Mouse (Mus musculus) forebrain, embryonic 16.5 days (tissue): ENCODE results near the gene Tdrd9. TPM values are rescaled to one million over a fixed set of nuclear protein-coding genes. Genes with fewer than 3 reads are reported as not detected.

ENCODE experiments used
- ATAC-seq: fragments of 200-750 bp; cut with Nextera tagmentation; 2 replicates; pipeline ENCODE4 v1.8.0; 2017; ENCODE audit warnings: mild to moderate bottlenecking, moderate library complexity
- H3K27ac ChIP-seq: fragments of 300-500 bp; sonication (generic); 2 replicates; pipeline ENCODE4 v1.5.1; 2014; ENCODE audit warnings: low read length, control low read depth
- H3K27me3 ChIP-seq: fragments of 300-500 bp; sonication (generic); replicated peaks from 2 replicates; pipeline ENCODE4 v1.6.1; 2014; ENCODE audit warnings: low read length; ENCODE audit not compliant: control insufficient read depth, insufficient read depth
- H3K36me3 ChIP-seq: fragments of 300-500 bp; sonication (generic); 2 replicates; pipeline ENCODE4 v1.6.1; 2014; ENCODE audit not compliant: control insufficient read depth, insufficient read depth
- H3K4me1 ChIP-seq: fragments of 300-500 bp; sonication (generic); replicated peaks from 2 replicates; pipeline ENCODE4 v1.6.1; 2014; ENCODE audit warnings: low read length; ENCODE audit not compliant: control insufficient read depth, insufficient read depth
- H3K4me2 ChIP-seq: fragments of 300-500 bp; sonication (generic); 2 replicates; pipeline ENCODE4 v1.6.1; 2014; ENCODE audit warnings: mild to moderate bottlenecking, low read length, control low read depth
- H3K4me3 ChIP-seq: fragments of 300-500 bp; sonication (generic); replicated peaks from 2 replicates; pipeline ENCODE4 v1.5.1; 2014; ENCODE audit warnings: mild to moderate bottlenecking, low read length, control low read depth
- H3K9ac ChIP-seq: fragments of 300-500 bp; sonication (generic); replicated peaks from 2 replicates; pipeline ENCODE4 v1.6.1; 2014; ENCODE audit warnings: low read depth, low read length, control low read depth
- H3K9me3 ChIP-seq: fragments of 300-500 bp; sonication (generic); 2 replicates; pipeline ENCODE4 v1.6.1; 2016; ENCODE audit warnings: low read length; ENCODE audit not compliant: control insufficient read depth
- WGBS: fragments of 180-500 bp; shearing (Covaris S2); extraction: QIAGEN DNeasy Blood & Tissue Kit; methylation state at CpG from one replicate; pipeline ENCODE4 v1.1.7; 2014; 5-methylcytosine and 5-hydroxymethylcytosine counted together
- polyA plus RNA-seq: library from polyadenylated mRNA; unstranded; fragments of >200 nt; fragmentation: Nextera tagmentation; extraction: Ambion mirVana; gene quantifications from 2 replicates; pipeline ENCODE4 v1.2.1, GENCODE M21; 2015

Tdrd9 gene
- polyA plus RNA-seq, 1 experiment from 2014 or later: 0.44 TPM

GRCm38 (mm10) chr12:112104890-112105289 is 133.5 kb downstream of the Tdrd9 start:
- Histone ChIP-seq H3K4me1 (no peaks in the 10 kb centered on the region), H3K27ac (no peak overlapping the region), H3K4me2 (no peak overlapping the region), H3K9me3 (no peaks in the 10 kb centered on the region), H3K36me3 (no peaks in the 10 kb centered on the region), H3K9ac (no peak overlapping the region), H3K4me3 (no peak overlapping the region), H3K27me3 (no peaks in the 10 kb centered on the region)
- no peak for ATAC-seq
- WGBS: 86% methylated on average over 11 of the region's 11 CpGs

- no peak for ATAC-seq
- Histone ChIP-seq H3K4me1 (no peaks in the 10 kb centered on the region), H3K36me3 (no peaks in the 10 kb centered on the region), H3K9ac (no peak within 1 kb of the TSS), H3K27me3 (no peaks in the 10 kb centered on the region), H3K27ac (no peak within 1 kb of the TSS), H3K9me3 (no peaks in the 10 kb centered on the region), H3K4me3 (no peak within 1 kb of the TSS), H3K4me2 (no peak within 1 kb of the TSS)
- 3% methylated on average over 14 of the region's 14 CpGs for WGBS
Measured at GRCm38 (mm10) chr12:112106541-112106971, 135.2 kb downstream of the Tdrd9 start, which contains the start of gene Aspg. Gene Aspg, plus strand, starts transcription at chr12:112106679.

GRCm38 (mm10) chr12:112107685-112108084 is 136.3 kb downstream of the Tdrd9 start:
- Histone ChIP-seq H3K27me3 (no peaks in the 10 kb centered on the region), H3K27ac (no peak overlapping the region), H3K4me3 (no peak overlapping the region), H3K4me2 (no peak overlapping the region), H3K36me3 (no peaks in the 10 kb centered on the region), H3K9ac (no peak overlapping the region), H3K9me3 (no peaks in the 10 kb centered on the region), H3K4me1 (no peaks in the 10 kb centered on the region)
- 92% methylated on average over 8 of the region's 8 CpGs for WGBS
- ATAC-seq: no peak

- Histone ChIP-seq H3K9me3 (no peaks in the 10 kb centered on the region), H3K36me3 (no peaks in the 10 kb centered on the region), H3K27me3 (no peaks in the 10 kb centered on the region), H3K9ac (no peak overlapping the region), H3K4me3 (no peak overlapping the region), H3K4me2 (no peak overlapping the region), H3K4me1 (0 out of 2 replicates have a peak, but pooled peaks cover 3% of the 10 kb centered on the region), H3K27ac (no peak overlapping the region)
- no peak for ATAC-seq
- WGBS: 87% methylated on average over 11 of the region's 11 CpGs
Measured at GRCm38 (mm10) chr12:112108696-112109445, 137.5 kb downstream of the Tdrd9 start.

GRCm38 (mm10) chr12:112109701-112110100 is 138.3 kb downstream of the Tdrd9 start:
- 82% methylated on average over 9 of the region's 9 CpGs for WGBS
- no peaks in the 10 kb centered on the region for H3K9me3 ChIP-seq

GRCm38 (mm10) chr12:112111323-112111722 is 140.0 kb downstream of the Tdrd9 start:
- H3K36me3 ChIP-seq: no peaks in the 10 kb centered on the region
- H3K27me3 ChIP-seq: no peaks in the 10 kb centered on the region
- WGBS: 88% methylated on average over 5 of the region's 5 CpGs
- H3K9ac ChIP-seq: no peak overlapping the region
- H3K27ac ChIP-seq: no peak overlapping the region
- ATAC-seq: no peak
- H3K9me3 ChIP-seq: no peaks in the 10 kb centered on the region
- H3K4me2 ChIP-seq: no peak overlapping the region
- 0 out of 2 replicates have a peak, but pooled peaks cover 3% of the 10 kb centered on the region for H3K4me1 ChIP-seq
- H3K4me3 ChIP-seq: no peak overlapping the region

More at GRCm38 (mm10) chr12:112109701-112110100, 138.3 kb downstream of the Tdrd9 start:
- no peak overlapping the region for H3K27ac ChIP-seq
- no peaks in the 10 kb centered on the region for H3K36me3 ChIP-seq
- no peak overlapping the region for H3K9ac ChIP-seq
- no peak overlapping the region for H3K4me2 ChIP-seq
- no peaks in the 10 kb centered on the region for H3K27me3 ChIP-seq
- ATAC-seq: no peak
- no peak overlapping the region for H3K4me3 ChIP-seq
- H3K4me1 ChIP-seq: 0 out of 2 replicates have a peak, but pooled peaks cover 3% of the 10 kb centered on the region

- no peak overlapping the region for H3K4me2 ChIP-seq
- H3K4me3 ChIP-seq: no peak overlapping the region
- H3K27me3 ChIP-seq: no peaks in the 10 kb centered on the region
- 90% methylated on average over 6 of the region's 6 CpGs for WGBS
- ATAC-seq: no peak
- no peak overlapping the region for H3K27ac ChIP-seq
- H3K36me3 ChIP-seq: no peaks in the 10 kb centered on the region
- 0 out of 2 replicates have a peak, but pooled peaks cover 3% of the 10 kb centered on the region for H3K4me1 ChIP-seq
- H3K9ac ChIP-seq: no peak overlapping the region
- H3K9me3 ChIP-seq: no peaks in the 10 kb centered on the region
Measured at GRCm38 (mm10) chr12:112112235-112112634, 140.9 kb downstream of the Tdrd9 start.

- WGBS: 19% methylated on average over 13 of the region's 13 CpGs
- H3K4me2 ChIP-seq: no peak overlapping the region
- ATAC-seq: peak; percentile 31; the same call in 1 of the 2 replicates
Measured at GRCm38 (mm10) chr12:112112686-112113396, 141.5 kb downstream of the Tdrd9 start.

GRCm38 (mm10) chr12:112113710-112114109 is 142.4 kb downstream of the Tdrd9 start:
- Histone ChIP-seq H3K9me3 (no peaks in the 10 kb centered on the region), H3K4me2 (no peak overlapping the region), H3K9ac (no peak overlapping the region), H3K4me3 (no peak overlapping the region), H3K27me3 (no peaks in the 10 kb centered on the region), H3K4me1 (0 out of 2 replicates have a peak, but pooled peaks cover 3% of the 10 kb centered on the region), H3K27ac (no peak overlapping the region), H3K36me3 (no peaks in the 10 kb centered on the region)
- WGBS: 13% methylated on average over 7 of the region's 7 CpGs
- peak; percentile 59 for ATAC-seq

More at GRCm38 (mm10) chr12:112112686-112113396, 141.5 kb downstream of the Tdrd9 start:
- H3K9me3 ChIP-seq: no peaks in the 10 kb centered on the region
- H3K27me3 ChIP-seq: no peaks in the 10 kb centered on the region
- H3K4me3 ChIP-seq: no peak overlapping the region
- 0 out of 2 replicates have a peak, but pooled peaks cover 3% of the 10 kb centered on the region for H3K4me1 ChIP-seq
- H3K27ac ChIP-seq: no peak overlapping the region
- H3K9ac ChIP-seq: no peak overlapping the region
- H3K36me3 ChIP-seq: no peaks in the 10 kb centered on the region
